Mouse (Mus musculus): ENCODE measurements at regions not wholly inside any gene's neighbourhood (a gene's known extent, or its start where the extent isn't known, plus 50 kb on each side); places are given as distances from the start of the nearest gene placed in this dataset.

DNA sequence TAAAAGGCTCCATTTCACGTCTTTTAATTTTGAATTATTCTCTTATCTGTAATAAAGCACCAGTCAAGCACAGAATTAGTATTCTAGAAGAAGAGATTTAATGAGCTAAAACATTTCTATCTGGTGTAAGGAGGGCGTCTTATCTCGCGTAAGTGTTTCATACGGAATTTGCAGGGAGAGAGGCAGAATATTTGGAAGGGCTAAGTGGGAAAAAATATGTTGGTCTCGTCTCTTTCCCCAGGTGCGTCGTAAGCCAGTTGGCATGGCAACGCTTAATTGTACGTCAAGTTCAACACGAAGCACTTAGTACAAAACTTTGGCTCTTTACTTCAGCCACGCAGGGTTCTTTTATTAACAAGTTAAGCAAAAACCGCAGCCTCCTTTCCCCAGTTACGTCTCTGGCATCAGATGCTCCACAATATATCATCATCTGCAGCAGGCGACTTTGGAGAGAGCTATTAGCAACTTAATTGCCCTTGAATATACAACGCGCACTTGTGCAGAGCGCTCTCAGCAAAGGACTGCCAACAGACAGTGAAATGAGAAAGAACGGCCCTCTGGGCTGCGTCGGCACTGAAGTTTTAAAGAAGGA lies 53.0 kb upstream of the Mki67 start:
- TF ChIP-seq MAX (IDR thresholded peaks at IDR 0.05) (no peak), MYOD1 (IDR thresholded peaks at IDR 0.05; ENCODE audit: control insufficient read depth, insufficient read length, low read depth) (no peak), CTCF (IDR thresholded peaks at IDR 0.05; ENCODE audit: control insufficient read depth, insufficient read depth, insufficient read length) (no peak), MYOG (IDR thresholded peaks at IDR 0.05; ENCODE audit: control insufficient read depth, extremely low read depth, insufficient read length) (no peak)
